Mouse (Mus musculus) neutrophil, adult 5-6 weeks (primary cell): ENCODE measurements around the gene Camkv. TPM values are rescaled to one million over a fixed set of nuclear protein-coding genes. Genes with fewer than 3 reads are reported as not detected.

ENCODE experiments used
- ATAC-seq: fragments of 151-379, 151-347 bp; 2 replicates; pipeline ENCODE4 v1.8.0; 2017; ENCODE audit warnings: mild to moderate bottlenecking, moderate TSS enrichment; ENCODE audit not compliant: insufficient number of reproducible peaks, poor library complexity, low FRiP score, severe bottlenecking; ENCODE audit errors: extremely low read depth
- total RNA-seq: library from RNA; stranded (forward); fragments of 200-1000 nt; gene quantifications from 2 replicates; pipeline ENCODE4 v1.2.3, GENCODE M21; 2017

The Camkv gene
- total RNA-seq, 1 experiment from 2014 or later: not detected

DNA sequence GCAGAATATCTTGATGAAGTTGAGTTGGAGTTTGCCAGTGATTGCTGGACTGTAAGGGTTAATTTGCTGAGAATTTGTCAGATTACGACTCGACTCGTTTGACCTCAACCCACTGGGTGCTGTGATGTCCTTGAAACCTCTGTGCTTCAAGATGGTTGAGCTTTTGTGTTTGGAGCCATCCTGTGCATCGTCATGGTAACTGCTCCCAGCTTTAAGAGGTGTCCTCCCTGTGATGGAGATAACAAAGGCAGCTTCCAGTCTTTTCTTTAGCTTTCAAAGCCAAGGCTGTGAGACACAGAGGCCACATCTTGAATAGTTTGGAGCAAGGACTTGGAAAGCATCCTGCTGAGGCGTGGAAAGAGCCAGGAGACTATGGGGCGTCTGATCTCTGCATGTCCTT, 21.7 kb downstream of the Camkv start:
- ATAC-seq: no peak

DNA sequence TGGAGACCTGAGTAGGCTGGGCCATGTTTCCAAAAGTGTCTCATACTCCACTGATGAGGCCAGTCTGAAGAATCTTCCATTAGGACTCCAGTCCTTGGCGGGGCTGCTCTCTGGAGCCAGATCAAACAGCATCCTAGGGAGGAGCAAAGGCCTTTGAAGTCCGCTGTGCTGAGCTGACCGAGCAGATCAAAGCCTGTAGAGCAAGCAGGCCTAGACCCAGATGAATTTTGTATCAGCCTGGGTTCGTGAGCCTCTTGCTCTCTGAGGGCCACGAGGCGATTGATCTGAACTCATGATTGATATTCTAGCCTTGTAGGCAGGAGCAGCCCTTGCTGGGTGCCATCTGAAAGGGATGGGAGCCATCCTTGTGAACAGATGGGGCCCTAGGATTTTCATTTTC, 24.4 kb downstream of the Camkv start:
- no peak for ATAC-seq

DNA sequence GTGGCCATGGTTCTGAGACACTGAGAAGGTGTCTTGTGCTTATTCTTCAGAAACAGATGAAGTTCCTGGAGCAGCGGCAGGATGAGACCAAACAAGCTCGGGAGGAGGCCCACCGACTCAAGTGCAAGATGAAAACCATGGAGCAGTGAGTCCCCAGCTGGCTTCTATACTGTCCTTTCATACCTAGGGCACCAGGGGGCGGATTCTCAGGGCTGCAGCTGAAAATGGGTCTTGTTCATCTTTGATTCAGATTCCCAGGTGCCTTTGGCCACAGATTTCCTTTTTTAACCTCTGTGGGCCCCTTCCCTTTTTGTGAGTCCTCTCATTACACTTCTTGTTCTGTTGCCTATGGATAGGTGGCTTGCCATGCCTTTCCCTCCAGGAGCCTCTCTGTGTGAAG, 25.5 kb downstream of the Camkv start:
- ATAC-seq: no peak

DNA sequence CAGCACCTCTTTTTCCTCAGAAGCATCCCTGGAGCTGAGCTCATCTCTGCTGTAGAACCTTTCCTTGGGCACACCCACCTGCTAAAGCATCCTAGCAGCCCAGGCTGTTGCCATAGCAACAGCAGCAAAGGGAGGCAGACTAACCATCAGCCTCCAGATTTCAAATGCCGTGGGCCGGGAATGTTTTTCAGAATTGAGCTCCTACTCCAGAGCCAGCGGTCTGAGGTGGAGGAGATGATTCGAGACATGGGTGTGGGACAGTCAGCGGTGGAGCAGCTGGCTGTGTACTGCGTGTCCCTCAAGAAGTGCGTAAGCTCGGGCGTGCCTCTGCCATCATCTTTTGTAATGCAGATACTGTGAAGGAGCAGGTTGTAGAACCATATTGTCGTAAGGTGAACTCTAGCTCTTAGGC, 25.9 kb downstream of the Camkv start:
- no peak for ATAC-seq

DNA sequence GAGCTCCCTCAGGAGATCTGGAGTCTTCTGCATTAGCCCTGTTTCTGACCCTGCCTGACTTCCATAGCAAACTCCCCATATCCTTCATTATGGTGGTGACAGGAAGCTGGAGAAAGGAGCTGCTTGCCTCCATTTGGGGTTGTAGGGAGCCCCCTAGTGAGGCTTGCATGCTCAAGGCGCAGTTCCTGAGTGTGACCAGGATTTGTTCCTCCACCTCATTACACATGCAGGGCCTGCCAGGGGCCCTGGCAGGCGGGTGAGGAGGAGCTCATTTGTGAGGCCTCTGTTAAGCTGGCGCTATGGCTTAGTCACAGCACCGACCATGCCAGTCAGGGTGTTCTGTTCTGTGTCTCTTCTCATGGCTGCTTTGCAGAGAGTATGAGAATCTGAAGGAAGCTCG, 26.4 kb downstream of the Camkv start:
- ATAC-seq: no peak

DNA sequence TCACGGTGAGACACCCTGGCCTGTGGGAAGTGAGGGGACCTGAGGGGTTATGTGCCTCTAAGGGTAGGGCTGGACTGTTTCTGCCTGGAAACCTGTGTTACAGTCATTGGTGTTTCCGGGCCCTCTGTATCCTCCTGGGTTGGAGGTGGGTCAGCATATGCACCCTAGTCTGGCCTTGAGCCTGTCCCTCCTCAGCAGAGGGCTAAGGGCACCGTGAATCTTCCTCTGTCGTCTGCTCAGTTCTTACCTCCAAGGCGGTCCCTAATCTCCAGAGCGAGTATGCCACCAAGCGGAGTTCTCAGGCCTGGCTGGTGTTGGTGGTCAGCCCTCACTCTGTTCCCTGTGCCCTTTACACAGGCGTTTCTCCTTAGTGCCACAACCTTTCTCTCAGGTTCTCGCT, 27.4 kb downstream of the Camkv start:
- no peak for ATAC-seq

DNA sequence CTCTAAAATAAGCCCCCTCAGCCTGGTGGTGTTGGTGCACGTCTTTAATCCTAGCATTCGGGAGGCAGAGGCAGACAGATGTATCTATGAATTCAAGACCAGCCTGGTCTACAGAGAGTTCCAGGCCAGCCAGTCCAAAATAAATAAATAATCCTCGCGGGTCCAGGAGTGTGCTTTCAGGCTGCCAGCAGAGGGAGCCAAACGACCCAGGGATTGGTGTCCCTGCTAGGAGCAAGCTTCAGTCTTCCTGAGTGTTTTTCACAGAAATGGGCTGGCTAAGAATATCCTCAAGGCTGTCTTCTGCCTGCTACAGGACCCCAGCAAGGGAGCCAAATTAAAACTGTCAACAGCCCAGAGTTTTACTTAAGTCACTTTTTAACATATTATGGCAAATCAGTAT, 28.2 kb downstream of the Camkv start:
- ATAC-seq: peak; percentile 61

DNA sequence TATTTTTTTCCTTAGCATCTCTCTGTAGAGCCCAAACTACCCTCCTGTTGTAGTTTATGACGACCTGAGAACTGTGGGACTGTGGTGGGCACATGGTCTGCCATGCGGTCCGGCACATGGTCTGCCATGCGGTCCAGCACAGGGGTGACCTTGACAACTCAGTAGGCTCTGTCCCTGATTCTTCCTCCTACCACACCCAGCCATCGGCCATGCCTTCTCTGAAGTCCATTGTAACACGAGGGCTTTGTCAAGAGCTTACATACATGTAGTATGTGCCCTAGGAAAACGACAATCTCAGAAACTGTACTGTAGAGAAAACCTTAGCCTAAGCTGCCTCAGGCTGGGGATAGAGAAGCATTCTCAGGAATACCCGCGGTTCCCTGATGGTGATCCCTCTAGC, 29.2 kb downstream of the Camkv start:
- no peak for ATAC-seq

DNA sequence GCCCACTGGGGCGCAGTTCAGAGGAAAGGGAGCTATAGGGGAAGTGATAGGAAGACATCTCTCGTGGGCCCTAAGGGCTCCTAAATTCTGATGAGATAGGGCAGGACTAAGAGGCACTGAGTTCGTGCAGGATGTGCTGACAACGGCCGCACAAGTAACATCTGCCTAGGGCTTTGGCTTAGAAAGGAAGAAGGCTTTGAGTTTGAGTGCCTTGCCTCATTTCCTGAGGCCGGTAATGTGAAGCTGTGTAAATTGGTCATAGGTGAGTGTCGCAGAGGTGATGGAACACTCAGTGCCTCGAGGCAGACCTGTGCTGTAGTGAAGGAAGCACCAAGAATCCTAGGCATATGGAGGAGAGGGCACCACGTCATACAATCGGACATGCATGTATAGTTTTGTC, 31.2 kb downstream of the Camkv start:
- ATAC-seq: no peak

DNA sequence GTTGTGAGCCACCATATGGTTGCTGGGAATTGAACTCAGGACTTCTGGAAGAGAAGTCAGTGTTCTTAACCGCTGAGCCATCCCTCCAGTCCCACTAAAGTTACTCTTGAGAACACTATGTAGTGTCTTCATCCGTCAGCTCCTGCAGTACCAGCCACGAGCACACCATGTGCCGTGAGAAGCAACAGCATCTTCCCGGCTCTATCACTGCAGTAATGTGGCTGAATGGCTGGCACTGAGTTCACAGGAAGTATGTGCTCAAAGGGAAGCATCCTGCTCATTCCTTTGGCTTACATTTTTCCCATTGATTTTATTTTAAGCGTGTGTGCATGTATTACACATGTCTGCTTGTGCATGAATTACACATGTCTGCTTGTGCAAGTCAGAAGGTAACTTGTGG, 32.0 kb downstream of the Camkv start:
- no peak for ATAC-seq

DNA sequence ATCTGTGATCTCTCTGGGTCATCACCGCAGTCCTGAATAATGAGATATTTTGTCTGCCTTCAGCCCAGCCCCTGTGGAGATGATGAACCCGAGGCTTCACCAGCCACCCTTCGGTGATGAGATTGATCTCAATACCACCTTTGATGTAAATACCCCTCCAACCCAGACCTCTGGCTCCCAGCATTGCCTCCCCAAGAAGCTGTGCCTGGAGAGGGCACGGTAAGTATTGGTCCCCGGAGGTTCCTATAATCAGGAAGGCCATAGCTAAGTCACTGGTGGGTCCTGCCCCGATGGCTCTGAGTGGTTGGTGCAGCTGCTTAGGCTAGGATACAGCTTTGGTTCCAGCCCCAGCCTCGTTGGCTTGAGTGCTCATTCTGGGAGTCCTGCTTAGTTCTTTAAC, 33.1 kb downstream of the Camkv start:
- ATAC-seq: no peak

DNA sequence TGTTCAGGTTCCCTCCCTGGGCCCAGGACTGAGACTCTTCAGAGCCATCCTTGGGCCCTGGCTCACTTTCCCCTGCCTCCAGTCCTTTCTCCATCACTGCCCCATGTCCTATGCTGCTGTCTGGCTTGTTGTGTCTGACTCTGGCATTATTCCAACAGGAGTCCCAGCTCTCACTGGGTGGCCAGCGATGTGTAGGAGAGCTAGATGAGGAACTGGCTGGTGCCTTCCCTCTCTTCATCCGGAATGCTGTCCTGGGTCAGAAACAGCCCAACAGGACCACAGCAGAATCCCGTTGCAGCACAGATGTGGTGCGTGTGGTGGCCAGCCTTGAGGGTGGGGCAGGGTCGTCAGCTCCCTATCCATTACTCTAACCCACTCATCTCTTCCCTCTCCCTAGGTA, 34.8 kb downstream of the Camkv start:
- ATAC-seq: no peak

DNA sequence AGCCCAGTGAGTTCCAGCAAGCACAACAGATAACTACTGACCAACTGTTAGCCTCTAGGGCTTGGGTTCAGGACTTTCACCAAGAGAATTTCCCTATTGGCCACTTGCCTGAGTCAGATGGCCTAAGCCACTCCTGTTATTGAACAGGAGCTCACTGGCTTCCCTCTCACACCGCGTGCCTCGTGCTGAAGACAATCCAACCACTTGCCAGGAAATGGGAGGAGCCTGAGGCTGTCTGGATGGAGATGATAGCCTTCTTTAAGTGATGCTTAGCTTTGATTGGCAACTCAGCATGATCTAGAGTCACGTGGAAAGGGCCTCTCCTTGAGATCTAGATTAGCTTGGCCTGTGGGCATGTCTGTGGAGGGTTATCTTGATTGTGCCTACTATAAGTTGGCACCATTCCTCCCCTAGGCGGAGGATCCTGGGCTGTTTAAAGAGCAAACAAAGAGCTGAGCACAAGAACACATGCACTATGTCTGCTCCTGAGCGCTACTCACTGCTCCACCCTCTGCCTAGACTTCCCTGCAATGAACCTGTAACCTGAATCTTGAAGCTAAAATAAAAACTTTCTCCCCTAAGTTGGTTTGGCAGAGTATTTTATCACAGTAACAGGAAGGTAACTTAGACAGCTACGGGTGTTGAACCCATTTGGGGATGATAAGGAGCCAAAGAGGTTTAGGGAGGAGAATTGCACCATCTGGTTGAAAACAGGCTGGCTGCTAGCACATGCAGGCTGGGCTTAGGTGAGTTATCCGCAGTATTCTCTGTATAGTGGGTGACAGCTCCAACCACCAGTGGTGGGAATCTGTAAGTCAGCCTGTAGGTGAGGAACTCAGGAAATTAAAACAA, 36.4 kb downstream of the Camkv start:
- no peak for ATAC-seq

DNA sequence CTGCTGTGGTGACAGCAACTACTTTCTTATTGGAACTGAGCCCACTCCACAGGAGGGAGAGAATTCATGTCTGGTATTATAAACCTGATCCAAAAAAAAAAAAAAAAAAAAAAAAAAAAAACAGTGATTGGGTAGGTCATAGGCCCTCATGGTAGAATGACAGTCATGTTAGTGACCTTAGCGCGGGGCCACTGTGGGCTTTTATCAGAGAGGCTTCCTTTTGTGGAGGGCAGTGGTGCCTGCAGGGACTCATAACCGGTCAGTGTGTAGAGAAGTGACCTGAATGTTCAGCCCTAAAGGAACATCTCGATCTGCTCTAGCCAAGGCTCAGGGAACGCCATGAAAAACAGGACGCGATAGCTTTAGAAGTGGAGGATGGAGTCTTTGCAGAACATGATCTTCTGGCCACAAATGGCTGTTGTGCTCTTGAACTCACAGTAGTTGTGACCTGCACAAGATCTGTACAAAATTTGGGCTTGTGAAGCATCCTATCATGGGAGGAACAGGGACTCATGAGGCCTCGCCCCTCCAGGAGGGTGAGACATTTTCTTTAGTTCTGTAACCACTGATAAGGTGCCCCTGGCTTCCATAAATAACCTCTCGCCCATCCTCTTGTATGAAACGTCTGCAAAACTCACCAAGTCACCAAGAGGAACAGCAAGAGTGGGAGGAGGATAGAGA, 39.2 kb downstream of the Camkv start:
- ATAC-seq: no peak

DNA sequence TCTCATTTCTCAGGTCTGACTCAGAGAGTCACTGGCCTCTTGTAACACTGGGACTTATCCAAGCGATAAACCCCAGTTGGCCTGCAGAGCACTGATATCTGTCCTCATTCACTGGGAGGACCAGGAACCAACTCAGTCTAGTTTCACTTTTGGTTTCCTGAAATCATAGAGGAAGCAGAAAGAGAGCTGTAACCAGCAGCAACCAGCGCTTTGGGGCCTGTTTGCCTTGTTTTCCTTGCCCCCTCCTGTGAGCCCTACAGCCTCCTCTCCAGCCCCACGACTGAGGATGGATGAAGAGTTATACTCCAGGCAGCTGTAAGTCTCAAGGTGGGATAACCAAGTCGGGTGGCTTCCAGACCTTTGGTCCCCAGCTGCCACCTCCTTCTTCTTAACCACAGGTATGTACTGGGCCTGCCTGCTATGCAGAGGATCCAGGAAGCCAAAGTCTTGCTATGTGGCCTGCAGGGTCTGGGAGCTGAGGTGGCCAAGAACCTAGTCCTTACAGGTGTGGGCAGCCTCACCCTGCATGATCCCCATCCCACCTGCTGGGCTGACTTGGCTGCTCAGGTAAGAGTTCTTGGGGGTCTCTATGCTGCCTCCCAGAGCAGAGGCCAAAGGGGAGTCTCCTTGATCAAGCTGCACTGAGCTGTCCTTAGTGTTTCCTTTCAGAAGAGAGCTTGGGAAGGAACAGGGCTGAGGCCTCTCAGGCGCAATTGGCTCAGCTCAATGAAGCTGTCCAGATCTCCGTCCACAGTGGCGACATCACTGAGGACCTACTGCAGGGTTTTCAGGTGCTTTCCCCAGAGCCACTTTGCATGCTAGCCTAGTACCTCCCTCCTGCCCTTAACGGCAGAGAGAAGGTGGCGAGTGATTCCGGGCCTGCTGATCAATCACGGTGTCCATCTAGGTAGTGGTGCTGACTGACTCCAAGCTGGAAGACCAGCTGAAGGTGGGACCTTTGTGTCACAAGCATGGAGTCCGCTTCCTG, 40.2 kb downstream of the Camkv start, which contains the start of gene Uba7:
Gene Uba7, plus strand, starts transcription at position 107 of the 988 bp plus-strand sequence.
- peak; percentile 77 for ATAC-seq

DNA sequence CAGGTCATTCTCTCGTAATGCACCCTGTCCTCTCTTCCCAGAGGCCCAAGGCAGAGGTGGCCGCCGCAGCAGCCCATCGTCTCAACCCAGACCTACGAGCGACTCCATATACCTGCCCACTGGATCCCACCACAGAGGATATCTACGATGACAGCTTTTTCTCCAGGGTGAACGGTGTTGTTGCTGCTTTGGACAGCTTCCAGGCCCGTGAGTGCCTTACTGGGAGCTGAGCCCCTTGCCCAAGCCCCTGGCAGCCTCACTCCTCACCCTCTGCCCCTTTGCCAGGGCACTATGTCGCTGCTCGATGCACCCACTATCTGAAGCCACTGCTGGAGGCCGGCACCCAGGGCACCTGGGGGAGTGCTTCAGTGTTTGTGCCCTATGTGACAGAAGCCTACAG, 43.3 kb downstream of the Camkv start:
- ATAC-seq: no peak

DNA sequence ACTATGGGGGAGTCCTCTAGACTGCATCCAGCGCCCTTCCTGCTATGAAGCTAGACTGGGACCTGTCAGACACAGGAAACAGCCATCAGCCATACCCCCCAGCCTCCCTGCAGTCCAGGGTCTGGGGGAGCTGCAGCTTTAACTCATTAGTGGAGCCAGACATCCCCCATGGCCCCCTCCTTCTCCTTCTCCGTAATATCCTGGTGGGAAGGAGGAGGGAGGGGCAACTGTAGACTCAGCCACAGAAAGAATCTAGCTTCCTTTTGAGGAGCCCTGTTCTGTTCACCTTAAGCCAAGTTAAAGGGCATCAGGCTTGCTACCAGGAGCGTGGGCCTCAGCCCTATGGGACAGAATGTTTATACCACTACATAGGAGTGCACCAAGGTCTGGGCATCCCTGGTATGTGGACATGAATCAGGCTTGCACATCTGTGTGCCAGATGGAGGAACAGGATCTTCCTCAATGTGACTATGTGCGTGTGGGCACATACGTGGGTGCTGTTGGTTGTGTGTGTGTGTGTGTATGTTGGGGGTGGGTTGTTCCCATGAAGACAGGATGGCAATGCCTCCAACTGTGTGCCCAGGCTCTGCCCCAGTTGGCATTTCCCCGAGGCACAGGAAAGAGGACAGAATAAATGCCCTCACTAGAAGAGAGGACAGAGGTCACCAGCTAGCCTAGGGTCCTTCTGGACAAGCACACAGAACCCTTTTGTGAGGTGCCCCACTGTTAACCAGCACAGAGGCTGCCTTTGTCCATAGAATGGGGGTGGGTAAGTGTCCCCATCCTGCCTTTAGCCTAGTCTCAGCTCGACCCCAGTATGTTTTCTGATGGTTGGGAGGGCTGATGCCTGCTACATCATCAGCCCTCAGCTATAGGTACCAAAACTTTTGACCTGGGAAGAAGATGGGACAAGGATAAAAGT, 46.5 kb downstream of the Camkv start:
- no peak for ATAC-seq

DNA sequence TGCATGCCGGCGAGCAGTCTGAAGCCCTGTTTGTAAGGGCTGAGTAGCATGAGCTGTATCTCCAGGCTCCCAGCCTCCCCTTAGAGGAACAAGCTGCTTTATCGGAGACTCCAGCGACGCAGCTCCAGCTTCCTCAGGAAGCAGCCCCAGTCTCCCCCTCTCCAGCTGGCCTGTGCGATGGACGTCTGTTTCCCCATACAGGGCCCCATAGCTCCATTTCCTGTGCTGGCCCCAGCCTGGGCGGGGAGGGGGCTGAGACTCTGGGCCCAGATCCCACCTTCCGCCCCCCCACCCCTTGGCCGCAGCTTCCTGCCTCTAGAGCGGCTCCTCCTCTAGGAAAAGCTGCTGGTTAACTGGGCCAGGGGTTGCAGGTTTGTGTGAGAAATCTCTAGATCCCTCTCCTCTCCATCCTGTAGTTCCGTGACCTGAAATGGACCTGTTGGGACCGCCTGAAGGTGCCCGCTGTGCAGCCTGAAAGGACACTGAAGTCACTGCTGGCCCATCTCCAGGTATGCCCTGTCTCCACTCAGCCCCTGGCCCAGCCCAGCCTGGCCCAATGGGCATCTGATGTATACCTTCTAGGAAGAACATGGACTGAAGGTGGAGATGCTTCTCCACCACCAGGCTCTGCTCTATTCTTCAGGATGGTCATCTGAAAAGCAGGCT, 47.3 kb downstream of the Camkv start, which contains the start of gene Gm20661:
Gene Gm20661, plus strand, starts transcription at position 378 of the 666 bp plus-strand sequence.
- ATAC-seq: no peak
